Mouse (Mus musculus) bone marrow macrophage, adult 2 months (primary cell): Measurements from ENCODE around the gene Mrpl4.

ENCODE experiments used
- CTCF ChIP-seq: IDR thresholded peaks from 2 replicates; pipeline ENCODE4 v1.5.1; 2012; ENCODE audit warnings: low read depth, mild to moderate bottlenecking, low read length, moderate library complexity
- POLR2A ChIP-seq: IDR thresholded peaks from 2 replicates; pipeline ENCODE4 v1.6.1; 2012; ENCODE audit warnings: mild to moderate bottlenecking, low read depth, low read length, borderline replicate concordance

- no peak for TF ChIP-seq CTCF
- TF ChIP-seq POLR2A: no peak
These were observed 18.8 kb downstream of the Mrpl4 start for GRCm38 (mm10) chr9:21021363-21021762.
